Mouse (Mus musculus): Measurements from ENCODE around the gene Bbx.

DNA sequence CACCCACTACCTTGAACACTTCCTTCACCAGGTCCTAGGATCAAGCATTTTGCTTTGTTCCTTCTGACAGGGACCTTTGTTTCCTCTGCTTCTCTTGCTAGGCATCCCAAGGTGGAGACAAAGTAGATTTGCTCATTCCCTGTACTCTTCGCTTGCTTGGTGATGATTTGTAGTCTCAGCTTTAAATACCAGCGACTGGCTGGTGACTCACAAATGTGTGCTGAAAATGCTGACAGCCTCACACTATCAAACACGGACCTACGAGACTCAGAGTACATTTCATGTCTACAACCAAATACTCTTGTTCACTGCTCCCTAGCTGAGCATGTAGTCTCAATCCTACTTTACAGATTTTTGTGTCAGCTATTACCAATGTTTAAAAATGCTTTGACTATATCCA is 220.5 kb downstream of the Bbx start:
- TF ChIP-seq E2F4 (IDR thresholded peaks at IDR 0.05; ENCODE audit: insufficient read depth) (no peak), MYOG (IDR thresholded peaks at IDR 0.05; ENCODE audit: control insufficient read depth in 1 of 3, insufficient read depth in 1 of 3, insufficient read length in 2 of 3, low read depth in 2 of 3) (no peak), SRF (IDR thresholded peaks at IDR 0.05; ENCODE audit: control insufficient read depth, insufficient read length, low read depth) (no peak)
